Mouse (Mus musculus): Measurements from ENCODE around the gene Lypd6b.

- no peak for TF ChIP-seq POLR2A (IDR thresholded peaks at IDR 0.05; ENCODE audit: borderline replicate concordance, insufficient read depth, low read length)
- no peak for TF ChIP-seq CTCF (IDR thresholded peaks at IDR 0.05; ENCODE audit: borderline replicate concordance, insufficient read depth, low read depth, low read length)
These were observed 83.5 kb downstream of the Lypd6b start for GRCm38 (mm10) chr2:49871012-49871411.

Measured in cerebellum, adult 2 months (tissue).